Mouse (Mus musculus): ENCODE measurements at regions not wholly inside any gene's neighbourhood (a gene's known extent, or its start where the extent isn't known, plus 50 kb on each side); places are given as distances from the start of the nearest gene placed in this dataset.
A peak's percentile ranks its signal among the peaks of the same experiment; 100 is the strongest.

- no peak for ATAC-seq (ENCODE audit: low TSS enrichment)
Measured at GRCm38 (mm10) chr17:60372206-60372605, 1359.0 kb upstream of the Nudt12 start.

GRCm38 (mm10) chr17:60355411-60355810 lies 1342.2 kb upstream of the Nudt12 start:
- ATAC-seq (ENCODE audit: low TSS enrichment), result no peak

GRCm38 (mm10) chr17:60344656-60345055 lies 1331.5 kb upstream of the Nudt12 start:
- ATAC-seq (ENCODE audit: low TSS enrichment), result no peak

GRCm38 (mm10) chr17:60337680-60338079 lies 1324.5 kb upstream of the Nudt12 start:
- ATAC-seq (ENCODE audit: low TSS enrichment), result no peak

- peak; percentile 86 for ATAC-seq (ENCODE audit: low TSS enrichment)
Measured at GRCm38 (mm10) chr17:60321046-60321445, 1307.9 kb upstream of the Nudt12 start.

Measured in frontal cortex, adult (tissue).